Mouse (Mus musculus) cerebellum, adult 9-10 months (tissue): ENCODE data around the gene Aoc2.
"Not testable (repeated sequence)": the region's sequence is repeated elsewhere in the genome, so short reads cannot be mapped to it uniquely, and the experiment has no call there.

Source experiments
- DNase-seq: peaks from one replicate; pipeline ENCODE4 v3.0.0; 2022

The Aoc2 gene

DNA sequence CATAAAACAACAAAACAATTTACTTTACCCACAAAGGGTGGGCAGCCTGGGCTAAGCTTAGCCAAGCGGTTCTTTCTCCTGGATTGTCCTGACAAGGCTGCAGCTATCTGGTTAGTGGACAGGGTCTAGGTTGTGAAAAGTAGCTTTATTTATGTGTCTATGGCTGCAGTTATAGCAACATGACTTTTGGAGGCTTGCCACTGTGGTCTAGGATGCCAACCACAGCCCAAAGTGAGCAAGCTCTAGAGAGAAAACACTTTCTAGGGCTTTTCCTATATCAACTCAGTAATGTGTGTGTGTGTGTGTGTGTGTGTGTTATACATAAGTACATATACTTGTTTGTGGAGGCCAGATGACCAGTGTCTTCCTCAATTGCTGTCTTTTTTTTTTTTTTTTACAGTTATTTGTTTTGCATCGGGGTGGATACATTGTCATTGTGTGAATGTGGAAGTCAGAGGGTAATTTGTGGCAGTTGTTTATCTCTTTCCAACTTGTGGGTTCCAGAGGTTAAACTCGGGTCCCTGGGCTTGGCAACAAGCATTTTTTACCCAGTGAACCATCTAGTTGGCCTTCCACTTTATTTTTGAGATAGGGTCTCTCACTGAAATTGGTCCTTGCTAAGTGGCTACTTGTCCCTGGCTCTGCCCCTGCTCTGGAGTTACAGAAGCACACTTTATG is 32.8 kb downstream of the Aoc2 start:
- no peak for DNase-seq

DNA sequence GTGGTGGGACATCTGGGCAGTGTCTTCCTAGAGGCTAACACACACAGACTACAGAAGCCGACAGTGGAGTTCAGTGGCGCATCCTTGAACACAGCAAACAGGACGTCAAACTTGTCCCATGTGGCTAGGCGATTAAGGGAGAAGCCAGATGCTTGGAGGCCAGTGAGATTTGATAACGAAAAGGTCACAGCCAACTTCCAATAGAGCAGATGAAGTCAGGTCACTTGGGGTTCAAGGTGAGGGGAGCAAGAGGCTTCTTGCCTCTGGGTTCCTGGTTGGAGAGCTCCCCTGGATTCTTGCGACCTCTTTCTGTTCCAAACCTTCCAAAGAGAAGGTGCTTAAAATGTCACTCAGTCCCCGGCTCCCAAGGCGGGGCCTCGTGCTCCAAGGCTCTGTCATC is 34.9 kb downstream of the Aoc2 start:
- DNase-seq = no peak

DNA sequence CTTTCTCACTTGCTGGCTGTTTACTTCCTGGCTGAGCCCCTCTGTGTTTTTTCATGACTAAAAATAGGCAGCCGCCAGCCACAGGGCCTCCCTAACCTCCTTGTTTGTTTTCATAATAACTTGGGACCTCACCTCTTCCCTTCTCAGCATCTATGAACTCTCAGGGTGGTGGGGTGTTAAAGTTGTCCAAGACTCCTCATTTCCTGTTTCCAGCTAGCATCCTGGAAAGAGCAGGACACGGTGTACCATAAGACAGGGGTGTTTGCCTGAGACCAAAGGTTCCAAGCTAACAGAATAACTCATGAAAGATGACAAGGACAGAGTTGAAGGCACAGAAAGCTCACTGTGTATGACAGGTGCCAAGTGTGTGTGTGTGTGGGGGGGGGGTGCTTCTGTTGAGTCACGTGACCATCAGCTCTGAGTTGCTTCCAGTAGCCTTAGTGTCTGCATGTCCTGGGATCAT is 35.8 kb downstream of the Aoc2 start:
- no peak for DNase-seq

DNA sequence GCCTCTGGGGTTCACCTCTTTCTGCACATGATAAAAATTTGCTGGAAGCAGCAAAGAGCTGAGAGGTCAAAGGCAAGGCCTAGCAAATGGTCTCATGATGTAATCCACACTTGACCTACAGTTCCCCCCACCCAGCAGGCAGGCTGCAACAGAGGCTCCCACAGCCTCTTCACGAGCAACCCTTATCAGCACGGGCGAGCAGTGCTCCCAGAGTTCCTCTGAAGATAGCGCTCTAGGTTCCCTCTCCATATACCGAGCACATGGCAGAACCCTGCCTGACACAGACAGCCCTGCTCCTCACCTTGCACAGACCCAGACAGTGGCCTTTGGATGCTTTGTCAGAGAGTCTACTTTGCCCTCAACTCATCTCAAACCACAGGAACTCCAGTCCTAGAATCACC is 39.7 kb downstream of the Aoc2 start:
- no peak for DNase-seq

DNA sequence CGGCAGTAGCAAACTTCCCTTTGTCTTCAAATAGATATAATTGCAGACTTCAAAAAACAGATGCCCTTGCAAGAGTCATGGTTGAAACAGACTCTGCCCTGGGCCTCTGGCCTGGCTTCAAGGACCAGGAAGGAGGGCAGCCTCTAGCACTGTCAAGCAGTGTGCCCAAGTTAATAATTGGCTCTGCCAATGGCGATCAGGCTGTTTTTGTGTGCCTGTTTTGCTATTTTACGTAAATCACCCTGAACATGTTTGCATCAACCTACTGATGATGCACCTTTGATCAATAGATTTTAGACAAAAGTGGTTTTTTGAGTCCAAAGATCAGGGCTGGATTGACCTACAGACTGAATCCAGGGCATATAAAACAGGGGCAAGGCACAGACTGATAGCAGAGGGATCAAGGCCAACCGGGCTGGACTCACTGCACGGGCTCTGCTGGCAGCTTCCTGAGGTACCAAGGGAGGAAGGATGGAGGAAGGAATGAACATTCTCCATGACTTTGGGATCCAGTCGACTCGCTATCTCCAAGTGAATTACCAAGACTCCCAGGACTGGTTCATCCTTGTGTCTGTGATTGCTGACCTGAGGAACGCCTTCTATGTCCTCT is 42.6 kb downstream of the Aoc2 start, which contains the start of gene G6pc:
G6pc (plus strand) TSS at position 236 of the 610 bp plus-strand sequence.
- no peak for DNase-seq

DNA sequence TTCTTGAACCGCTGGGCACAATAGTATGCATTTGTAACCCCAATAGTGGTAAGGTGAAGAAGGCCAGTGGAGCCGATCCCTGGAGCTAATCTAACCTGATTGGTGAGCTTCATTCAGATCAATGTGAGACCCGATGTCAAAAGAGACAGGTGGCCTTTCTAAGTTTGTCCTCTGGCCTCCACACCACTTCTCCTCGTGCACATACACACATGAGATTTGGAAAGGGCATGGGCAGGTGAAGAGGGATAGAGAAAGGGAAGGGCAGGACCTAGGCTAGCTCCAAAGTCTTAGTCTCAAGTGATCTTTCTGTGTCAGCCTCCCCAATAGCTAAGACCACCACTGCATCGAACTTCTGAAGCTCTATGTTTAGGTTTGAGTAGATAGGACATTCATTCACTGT is 45.3 kb downstream of the Aoc2 start:
- no peak for DNase-seq

DNA sequence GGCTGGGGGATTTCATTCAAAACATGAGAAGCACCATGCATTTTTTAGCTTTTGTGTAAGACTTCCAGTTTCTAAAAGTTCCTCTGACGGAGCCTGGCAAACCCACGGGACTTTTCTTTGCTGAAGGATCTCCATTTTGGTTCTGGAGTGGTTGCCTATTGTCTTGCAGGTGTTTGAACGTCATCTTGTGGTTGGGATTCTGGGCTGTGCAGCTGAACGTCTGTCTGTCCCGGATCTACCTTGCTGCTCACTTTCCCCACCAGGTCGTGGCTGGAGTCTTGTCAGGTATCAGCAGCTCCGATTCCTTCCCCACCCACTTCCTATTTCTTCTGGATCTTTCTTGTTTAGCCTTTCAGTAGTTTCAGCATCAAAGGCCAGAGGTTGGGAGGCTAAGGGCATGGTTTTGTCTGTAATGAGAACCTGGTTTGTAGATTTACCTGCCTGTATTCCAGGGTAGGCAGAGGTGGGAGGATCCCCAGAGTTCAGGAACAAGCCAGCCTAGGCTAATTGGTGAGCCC is 49.6 kb downstream of the Aoc2 start:
- no peak for DNase-seq

DNA sequence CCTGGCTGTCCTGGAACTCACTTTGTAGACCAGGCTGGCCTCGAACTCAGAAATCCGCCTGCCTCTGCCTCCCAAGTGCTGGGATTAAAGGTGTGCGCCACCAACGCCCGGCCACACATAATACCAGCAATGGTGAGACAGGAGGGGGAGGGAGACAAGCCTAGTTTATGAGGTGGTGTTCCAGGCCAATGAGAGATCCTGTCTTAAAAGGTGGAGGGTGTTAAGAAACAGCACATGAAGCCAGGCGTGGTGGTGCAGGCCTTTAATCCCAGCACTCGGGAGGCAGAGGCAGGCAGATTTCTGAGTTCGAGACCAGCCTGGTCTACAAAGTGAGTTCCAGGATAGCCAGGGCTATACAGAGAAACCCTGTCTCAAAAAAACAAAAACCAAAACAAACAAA is 53.3 kb downstream of the Aoc2 start:
- DNase-seq = not testable (repeated sequence)

DNA sequence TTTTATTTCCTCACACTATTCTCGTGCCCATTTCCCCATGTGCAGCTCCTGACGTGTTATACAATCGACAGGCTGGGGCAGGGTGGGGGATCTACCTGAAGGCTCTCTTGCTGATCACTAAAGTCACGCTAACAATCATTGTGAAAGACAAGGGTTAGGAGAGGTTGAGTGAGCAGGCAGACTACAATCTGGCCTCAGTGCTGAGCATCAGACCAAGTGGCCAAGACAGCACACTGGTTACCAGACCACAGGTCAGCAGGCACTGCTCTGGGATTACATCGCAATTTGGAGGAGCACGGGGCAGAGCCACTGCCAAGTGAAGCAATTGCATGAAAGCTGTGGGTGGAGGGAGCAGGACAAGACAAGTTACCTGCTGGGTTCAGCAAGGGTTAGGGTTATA is 54.1 kb downstream of the Aoc2 start:
- DNase-seq = no peak
